Mouse (Mus musculus) layer of hippocampus, adult 18-20 months (tissue): ENCODE data around the gene Tmem117. TPM values are rescaled to one million over a fixed set of nuclear protein-coding genes. Genes with fewer than 3 reads are reported as not detected.

Experiments
- DNase-seq, 2 experiments: peaks; one replicate each; pipeline ENCODE4 v3.0.0; 2022; ENCODE audit warnings: low spot score in 2 of 2
- total RNA-seq, 2 experiments: library from RNA; stranded (reverse); gene quantifications; 2 replicates each; pipeline ENCODE4 v1.2.3; 2021

Gene Tmem117
- total RNA-seq, 2 experiments from 2014 or later = 7.7 to 8.4 TPM

GRCm38 (mm10) chr15:94646012-94646411 lies 17.0 kb downstream of the Tmem117 start:
- no peak for DNase-seq

- DNase-seq = no peak
These were observed 19.4 kb downstream of the Tmem117 start for GRCm38 (mm10) chr15:94648430-94648829.

GRCm38 (mm10) chr15:94649071-94649765 lies 20.2 kb downstream of the Tmem117 start:
- no peak for DNase-seq

GRCm38 (mm10) chr15:94649766-94650120 lies 20.7 kb downstream of the Tmem117 start:
- no peak for DNase-seq

GRCm38 (mm10) chr15:94651350-94651749 lies 22.3 kb downstream of the Tmem117 start:
- peak in 1 of 2 experiments; percentile 31 for DNase-seq

GRCm38 (mm10) chr15:94651969-94652842 lies 23.2 kb downstream of the Tmem117 start:
- peak in 1 of 2 experiments; percentile 54 for DNase-seq

- DNase-seq = no peak
These were observed 23.8 kb downstream of the Tmem117 start for GRCm38 (mm10) chr15:94652843-94653206.

GRCm38 (mm10) chr15:94655811-94656323 lies 26.8 kb downstream of the Tmem117 start:
- DNase-seq = no peak

GRCm38 (mm10) chr15:94657882-94658281 lies 28.9 kb downstream of the Tmem117 start:
- no peak for DNase-seq

- no peak for DNase-seq
These were observed 29.5 kb downstream of the Tmem117 start for GRCm38 (mm10) chr15:94658392-94659111.

GRCm38 (mm10) chr15:94659112-94659437 lies 30.0 kb downstream of the Tmem117 start:
- DNase-seq = peak in 1 of 2 experiments; percentile 46

- DNase-seq = no peak
These were observed 31.9 kb downstream of the Tmem117 start for GRCm38 (mm10) chr15:94660913-94661312.

- DNase-seq = peak in 1 of 2 experiments; percentile 39
These were observed 32.4 kb downstream of the Tmem117 start for GRCm38 (mm10) chr15:94661398-94661797.

- no peak for DNase-seq
These were observed 35.6 kb downstream of the Tmem117 start for GRCm38 (mm10) chr15:94664612-94665011.

- no peak for DNase-seq
These were observed 52.1 kb downstream of the Tmem117 start for GRCm38 (mm10) chr15:94681135-94681534.

GRCm38 (mm10) chr15:94684269-94684668 lies 55.2 kb downstream of the Tmem117 start:
- DNase-seq = no peak

- DNase-seq = no peak
These were observed 58.1 kb downstream of the Tmem117 start for GRCm38 (mm10) chr15:94687176-94687575.

GRCm38 (mm10) chr15:94687629-94688028 lies 58.6 kb downstream of the Tmem117 start:
- no peak for DNase-seq

GRCm38 (mm10) chr15:94689195-94689883 lies 60.3 kb downstream of the Tmem117 start:
- DNase-seq = no peak

GRCm38 (mm10) chr15:94689884-94690231 lies 60.8 kb downstream of the Tmem117 start:
- DNase-seq = no peak

GRCm38 (mm10) chr15:94722759-94723158 lies 93.7 kb downstream of the Tmem117 start:
- peak; percentile 30 to 93 for DNase-seq
